Mouse (Mus musculus) heart, embryonic 11.5 days (tissue): ENCODE measurements around the gene Tmem164. TPM values are rescaled to one million over a fixed set of nuclear protein-coding genes. Genes with fewer than 3 reads are reported as not detected.

ENCODE experiments used
- ATAC-seq: fragments of 200-750 bp; cut with Nextera tagmentation; replicated peaks from 2 replicates; pipeline ENCODE4 v1.8.0; 2017; ENCODE audit warnings: moderate library complexity; ENCODE audit not compliant: insufficient number of reproducible peaks, low FRiP score, low TSS enrichment
- H3K27ac ChIP-seq: fragments of 300-500 bp; sonication (generic); 2 replicates; pipeline ENCODE4 v1.5.1; 2014; ENCODE audit warnings: mild to moderate bottlenecking, low read depth, low read length
- H3K27me3 ChIP-seq: fragments of 300-500 bp; sonication (generic); 2 replicates; pipeline ENCODE4 v1.6.1; 2014; ENCODE audit warnings: mild to moderate bottlenecking, low read length, mixed read lengths; ENCODE audit not compliant: control insufficient read depth, insufficient read depth
- H3K36me3 ChIP-seq: fragments of 300-500 bp; sonication (generic); 2 replicates; pipeline ENCODE4 v1.6.1; 2014; ENCODE audit warnings: mild to moderate bottlenecking, low read length, moderate library complexity, mixed read lengths; ENCODE audit not compliant: control insufficient read depth, insufficient read depth
- H3K4me1 ChIP-seq: fragments of 300-500 bp; sonication (generic); 2 replicates; pipeline ENCODE4 v1.6.1; 2014; ENCODE audit warnings: low read length; ENCODE audit not compliant: control insufficient read depth, insufficient read depth
- H3K4me2 ChIP-seq: fragments of 300-500 bp; sonication (generic); 2 replicates; pipeline ENCODE4 v1.6.1; 2014; ENCODE audit warnings: mild to moderate bottlenecking, moderate library complexity
- H3K4me3 ChIP-seq: fragments of 300-500 bp; sonication (generic); 2 replicates; pipeline ENCODE4 v1.5.1; 2014; ENCODE audit warnings: low read depth, low read length
- H3K9ac ChIP-seq: fragments of 300-500 bp; sonication (generic); 2 replicates; pipeline ENCODE4 v1.6.1; 2014; ENCODE audit warnings: mild to moderate bottlenecking, low read depth, low read length, moderate library complexity
- H3K9me3 ChIP-seq: fragments of 300-500 bp; sonication (generic); replicated peaks from 2 replicates; pipeline ENCODE4 v1.6.1; 2016; ENCODE audit warnings: low read length; ENCODE audit not compliant: control insufficient read depth
- WGBS: fragments of 180-500 bp; shearing (Covaris S2); extraction: QIAGEN DNeasy Blood & Tissue Kit; methylation state at CpG from one replicate; pipeline ENCODE4 v1.1.7; 2014; ENCODE audit not compliant: insufficient replicate concordance; 5-methylcytosine and 5-hydroxymethylcytosine counted together
- polyA plus RNA-seq: library from polyadenylated mRNA; unstranded; fragments of >200 nt; fragmentation: Nextera tagmentation; extraction: Ambion mirVana; gene quantifications from 2 replicates; pipeline ENCODE4 v1.2.1, GENCODE M21; 2014

Tmem164 gene
- polyA plus RNA-seq, 1 experiment from 2014 or later, result 33.5 TPM

DNA sequence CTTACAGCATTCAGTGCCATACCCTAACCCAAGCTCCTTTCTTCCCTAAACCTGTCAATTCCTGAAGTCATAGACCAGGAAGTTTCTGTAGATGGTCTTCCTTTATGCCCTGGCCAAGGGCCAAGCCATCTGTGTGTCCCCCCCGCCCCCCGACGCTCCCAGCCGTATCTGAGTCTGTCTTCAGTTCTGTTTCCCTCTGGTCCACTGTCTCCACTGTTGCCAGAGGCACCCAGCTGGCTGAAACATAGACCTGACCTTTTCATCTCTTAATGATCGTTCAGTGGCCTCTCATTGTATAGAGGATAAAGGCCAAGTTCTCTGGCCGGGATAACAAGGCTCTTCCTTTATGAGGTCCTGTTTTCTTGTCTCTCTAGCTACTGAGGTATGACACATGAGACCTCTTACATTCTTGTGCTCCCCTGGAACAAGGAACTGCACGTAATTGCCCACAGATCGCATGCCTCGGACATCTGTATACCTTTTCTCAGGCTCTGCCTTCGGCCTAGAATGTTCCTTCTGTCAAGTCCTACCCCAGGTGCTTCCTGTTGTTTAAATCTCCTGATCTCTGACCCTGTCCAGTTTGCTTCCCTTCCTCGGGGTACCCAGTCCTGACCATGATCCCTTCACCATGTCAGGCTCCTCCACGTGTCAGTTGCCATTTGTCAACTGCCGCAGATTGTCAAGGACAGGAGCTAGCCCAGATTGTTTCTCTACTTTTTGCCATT lies 147.1 kb downstream of the Tmem164 start:
- WGBS, result 64% methylated on average over 13 of the region's 13 CpGs
- no peaks in the 10 kb centered on the region for H3K36me3 ChIP-seq
- no peak overlapping the region for H3K27ac ChIP-seq
- no peak overlapping the region for H3K4me2 ChIP-seq
- H3K27me3 ChIP-seq, result no peaks in the 10 kb centered on the region; the same call in 1 of the 2 replicates
- no peaks in the 10 kb centered on the region for H3K9me3 ChIP-seq
- H3K9ac ChIP-seq, result no peak overlapping the region
- H3K4me1 ChIP-seq, result peaks cover 10% of the 10 kb centered on the region
- ATAC-seq, result no peak
- no peak overlapping the region for H3K4me3 ChIP-seq

DNA sequence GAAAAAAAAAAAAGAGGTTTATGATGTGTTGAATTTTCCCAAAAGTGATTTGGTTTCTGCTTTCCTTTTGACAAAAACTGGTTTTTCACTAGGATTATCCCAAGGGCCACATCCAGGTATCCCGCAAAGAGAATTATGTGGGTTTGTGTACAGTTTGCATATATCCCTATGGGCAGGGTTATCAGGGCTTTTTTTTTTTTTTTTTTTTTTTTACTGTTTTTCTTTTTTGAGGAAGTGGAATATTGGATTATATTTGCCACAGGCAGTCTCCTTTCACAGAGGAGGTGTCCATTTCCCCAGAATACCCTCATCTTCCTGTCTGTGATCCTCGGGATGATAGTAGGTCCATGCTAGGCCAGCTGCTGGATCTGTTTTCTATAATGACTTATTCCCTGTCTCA lies 148.1 kb downstream of the Tmem164 start:
- peaks cover 10% of the 10 kb centered on the region for H3K4me1 ChIP-seq

GRCm38 (mm10) chrX:142829866-142830470 lies 148.8 kb downstream of the Tmem164 start:
- Histone ChIP-seq H3K9ac (no peak overlapping the region), H3K4me1 (peaks cover 8% of the 10 kb centered on the region), H3K27me3 (no peaks in the 10 kb centered on the region; the same call in 1 of the 2 replicates), H3K4me2 (no peak overlapping the region), H3K4me3 (no peak overlapping the region), H3K36me3 (no peaks in the 10 kb centered on the region), H3K9me3 (no peaks in the 10 kb centered on the region), H3K27ac (no peak overlapping the region)
- WGBS, result 72% methylated on average over 12 of the region's 12 CpGs
- no peak for ATAC-seq

More for the DNA sequence above, 148.1 kb downstream of the Tmem164 start:
- Histone ChIP-seq H3K4me3 (no peak overlapping the region), H3K9me3 (no peaks in the 10 kb centered on the region), H3K27me3 (no peaks in the 10 kb centered on the region; the same call in 1 of the 2 replicates), H3K9ac (no peak overlapping the region), H3K36me3 (no peaks in the 10 kb centered on the region), H3K4me2 (no peak overlapping the region), H3K27ac (no peak overlapping the region)
- no peak for ATAC-seq
- WGBS, result 75% methylated on average over 2 of the region's 2 CpGs

DNA sequence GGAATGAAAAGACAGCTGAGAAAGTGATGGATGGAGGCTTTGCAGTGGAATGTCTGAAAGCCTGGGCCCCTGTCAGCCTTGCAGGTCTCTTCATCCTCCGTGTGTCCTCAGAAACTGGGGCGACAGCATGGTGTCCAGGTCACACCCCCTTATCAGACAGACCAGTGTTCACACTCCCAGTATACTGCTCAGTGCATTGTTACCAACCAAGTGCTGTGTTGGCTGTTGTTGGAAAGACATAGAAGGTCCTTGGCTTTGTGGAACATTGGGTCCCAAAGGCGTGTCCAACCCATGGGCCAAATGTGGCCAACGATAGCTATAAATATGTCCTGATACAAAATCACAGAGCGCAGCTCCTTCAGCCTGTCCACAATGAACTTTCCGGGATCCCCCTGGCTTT lies 149.4 kb downstream of the Tmem164 start:
- no peaks in the 10 kb centered on the region for H3K36me3 ChIP-seq
- no peaks in the 10 kb centered on the region; the same call in 1 of the 2 replicates for H3K27me3 ChIP-seq
- ATAC-seq, result no peak
- no peak overlapping the region for H3K9ac ChIP-seq
- H3K4me2 ChIP-seq, result no peak overlapping the region
- H3K9me3 ChIP-seq, result no peaks in the 10 kb centered on the region
- H3K4me1 ChIP-seq, result peaks cover 8% of the 10 kb centered on the region
- H3K4me3 ChIP-seq, result no peak overlapping the region
- H3K27ac ChIP-seq, result no peak overlapping the region
- WGBS, result 84% methylated on average over 6 of the region's 6 CpGs

DNA sequence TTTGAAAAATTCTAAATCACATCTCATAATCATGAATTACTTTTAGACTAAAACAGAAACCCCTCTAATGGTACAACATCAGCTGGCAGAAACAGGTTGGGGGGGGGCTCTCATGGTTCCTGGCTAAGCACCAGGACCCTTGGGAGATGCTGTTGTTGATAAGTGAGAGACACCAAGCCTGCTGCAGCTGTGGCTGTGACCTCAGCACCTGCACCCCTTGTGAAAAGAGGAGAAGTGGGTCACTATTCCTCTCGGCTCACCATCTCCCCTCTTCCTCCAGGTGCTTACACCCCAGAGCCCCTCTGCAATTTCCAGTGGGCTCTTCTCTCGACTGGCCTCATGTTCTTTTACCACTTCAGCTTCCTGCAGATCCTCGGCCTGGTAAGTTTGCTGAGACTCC lies 151.0 kb downstream of the Tmem164 start:
- H3K27ac ChIP-seq, result no peak overlapping the region

GRCm38 (mm10) chrX:142833164-142833796 lies 152.1 kb downstream of the Tmem164 start:
- WGBS, result 63% methylated on average over 13 of the region's 13 CpGs
- no peak overlapping the region for H3K4me3 ChIP-seq
- H3K9me3 ChIP-seq, result no peaks in the 10 kb centered on the region
- H3K27ac ChIP-seq, result peak overlapping the region; percentile 35; the same call in 1 of the 2 replicates
- no peak overlapping the region for H3K9ac ChIP-seq
- peaks cover 8% of the 10 kb centered on the region for H3K4me1 ChIP-seq
- no peaks in the 10 kb centered on the region; the same call in 1 of the 2 replicates for H3K27me3 ChIP-seq
- H3K36me3 ChIP-seq, result no peaks in the 10 kb centered on the region
- ATAC-seq, result no peak
- no peak overlapping the region for H3K4me2 ChIP-seq

More for the DNA sequence above, 151.0 kb downstream of the Tmem164 start:
- H3K27me3 ChIP-seq, result no peaks in the 10 kb centered on the region; the same call in 1 of the 2 replicates
- no peak for ATAC-seq
- H3K36me3 ChIP-seq, result no peaks in the 10 kb centered on the region
- no peak overlapping the region for H3K4me3 ChIP-seq
- peaks cover 8% of the 10 kb centered on the region for H3K4me1 ChIP-seq
- WGBS, result 68% methylated on average over 3 of the region's 3 CpGs
- H3K4me2 ChIP-seq, result no peak overlapping the region
- H3K9ac ChIP-seq, result no peak overlapping the region
- no peaks in the 10 kb centered on the region for H3K9me3 ChIP-seq

DNA sequence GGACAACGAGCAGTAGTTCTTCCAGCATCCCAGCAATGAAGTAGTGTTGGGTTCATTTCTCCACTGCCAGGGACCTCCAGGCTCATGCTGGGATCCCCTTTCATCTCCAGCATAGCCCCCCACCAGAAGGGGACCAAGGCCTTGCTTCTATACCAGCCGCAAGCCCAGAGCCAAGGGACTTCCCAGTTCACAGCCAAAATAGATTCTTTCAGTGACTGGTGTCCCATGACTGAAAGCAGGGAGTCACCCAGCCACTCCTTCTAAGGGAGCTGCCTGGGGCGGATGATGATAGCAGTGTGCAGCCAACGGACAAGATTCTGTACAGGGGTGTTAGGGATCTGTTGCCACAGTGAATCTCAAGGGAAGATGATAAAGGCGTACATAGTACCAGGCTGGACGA lies 153.6 kb downstream of the Tmem164 start:
- H3K36me3 ChIP-seq, result no peaks in the 10 kb centered on the region
- no peak overlapping the region for H3K4me2 ChIP-seq
- no peak overlapping the region for H3K9ac ChIP-seq
- H3K4me1 ChIP-seq, result peaks cover 8% of the 10 kb centered on the region
- no peaks in the 10 kb centered on the region; the same call in 1 of the 2 replicates for H3K27me3 ChIP-seq
- no peaks in the 10 kb centered on the region for H3K9me3 ChIP-seq
- peak overlapping the region; percentile 57 for H3K27ac ChIP-seq
- WGBS, result 58% methylated on average over 6 of the region's 6 CpGs
- no peak overlapping the region for H3K4me3 ChIP-seq
- no peak for ATAC-seq

DNA sequence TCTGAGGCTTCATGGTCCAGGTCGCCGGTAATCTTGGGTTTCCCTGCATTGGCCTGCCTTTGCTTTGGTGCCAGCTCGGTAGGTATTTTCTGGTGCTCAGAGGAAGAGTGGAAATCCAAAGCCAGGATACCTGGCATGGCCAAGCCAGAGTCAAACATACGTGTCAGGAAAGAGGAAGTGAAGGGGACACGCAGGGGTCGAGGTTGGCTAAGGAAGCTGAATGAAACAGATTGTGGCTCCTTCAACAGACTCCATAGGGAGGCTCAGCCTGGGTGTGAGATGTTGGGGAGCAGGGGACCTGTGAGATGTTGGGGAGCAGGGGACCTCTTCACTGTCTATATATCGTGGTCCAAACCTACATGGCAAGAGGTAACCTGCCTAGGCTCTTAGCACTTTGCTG lies 155.2 kb downstream of the Tmem164 start:
- Histone ChIP-seq H3K27ac (no peak overlapping the region), H3K36me3 (no peaks in the 10 kb centered on the region), H3K9me3 (no peaks in the 10 kb centered on the region), H3K27me3 (no peaks in the 10 kb centered on the region; the same call in 1 of the 2 replicates), H3K4me1 (peaks cover 8% of the 10 kb centered on the region), H3K4me3 (no peak overlapping the region), H3K9ac (no peak overlapping the region), H3K4me2 (no peak overlapping the region)
- 86% methylated on average over 7 of the region's 7 CpGs for WGBS
- ATAC-seq, result no peak
